In the genomic region with DNA sequence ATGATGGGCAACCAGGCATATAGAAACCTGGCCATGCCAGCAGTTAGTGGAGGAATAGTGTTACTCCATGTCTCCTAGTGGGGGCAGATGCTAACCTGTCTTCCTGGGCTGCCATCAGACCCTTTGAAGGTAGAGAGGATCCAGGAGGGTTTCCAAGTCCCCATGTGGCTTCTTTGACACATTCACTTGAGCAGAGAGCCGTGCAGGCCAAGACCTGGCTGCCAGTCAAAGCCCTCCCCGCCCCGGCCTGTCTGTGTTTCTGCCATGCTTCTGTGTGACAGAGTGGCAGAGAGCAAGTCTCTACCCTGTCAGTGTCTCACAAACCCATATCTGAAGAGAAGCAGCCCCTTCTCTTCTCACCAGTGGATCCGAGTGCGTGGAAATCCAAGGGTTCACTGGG, we compare ENCODE assay signal across 27 mouse cellular contexts. TPM values are rescaled to one million over a fixed set of nuclear protein-coding genes. Genes with fewer than 3 reads are reported as not detected.
"Had no signal": no experiment of that assay in that cellular context is flagged by ENCODE, and none has a peak within 500 bp of the region (broad histone marks: within the 10 kb centered on the region; RNA-seq: fewer than 3 reads in every experiment).

No protein-coding gene starts in this region.

- H3K9ac ChIP-seq: lung, embryonic 14.5 days; neural tube, embryonic 13.5 days; neural tube, embryonic 15.5 days; stomach, embryonic 15.5 days had no signal

- H3K4me2 ChIP-seq: lung, embryonic 14.5 days; midbrain, embryonic 12.5 days; neural tube, embryonic 13.5 days; neural tube, embryonic 15.5 days; stomach, embryonic 15.5 days had no signal

- H3K9me3 ChIP-seq: midbrain, embryonic 10.5 days; midbrain, embryonic 12.5 days; neural tube, embryonic 13.5 days; neural tube, embryonic 15.5 days; stomach, embryonic 15.5 days had no signal

- H3K4me3 ChIP-seq: midbrain, embryonic 10.5 days; midbrain, embryonic 12.5 days; myocyte; neural tube, embryonic 13.5 days; neural tube, embryonic 15.5 days; stomach, embryonic 15.5 days had no signal

- DNase-seq: lung, adult 18-20 months; lung, embryonic 14.5 days; lung, postnatal 10 days; midbrain, embryonic 14.5 days; retina, postnatal 1 day; right cerebral cortex, adult 18-20 months; right cerebral cortex, postnatal 25 days; right cerebral cortex, postnatal 4 days; thymus, adult 2 months; thymus, postnatal 25 days; thymus, postnatal 4 days had no signal

- H3K36me3 ChIP-seq: midbrain, embryonic 10.5 days; midbrain, embryonic 12.5 days; neural tube, embryonic 13.5 days; neural tube, embryonic 15.5 days; stomach, embryonic 15.5 days had no signal

- H3K27me3 ChIP-seq: neural tube, embryonic 13.5 days; stomach, embryonic 15.5 days had no signal

- H3K27ac ChIP-seq: midbrain, embryonic 12.5 days; neural tube, embryonic 13.5 days; neural tube, embryonic 15.5 days; stomach, embryonic 15.5 days; stomach, postnatal 0 days had no signal

- ATAC-seq: midbrain, embryonic 16.5 days had no signal

- H3K4me1 ChIP-seq: midbrain, embryonic 12.5 days; neural tube, embryonic 13.5 days; stomach, embryonic 15.5 days had no signal

RNA-seq across cellular contexts. Expression of gene Gm853, which starts 38.3 kb away (rescaled TPM):
- total RNA-seq: megakaryocyte, adult 5-6 weeks; megakaryocyte-erythroid progenitor cell, adult 5-6 weeks had no signal
- polyA plus RNA-seq: lung, embryonic 14.5 days; lung, embryonic 16.5 days; midbrain, embryonic 12.5 days; midbrain, embryonic 14.5 days; midbrain, embryonic 16.5 days; myocyte; neural tube, embryonic 11.5 days; neural tube, embryonic 13.5 days; neural tube, embryonic 15.5 days; small intestine, adult 2 months; spleen, adult 2 months; stomach, embryonic 15.5 days; stomach, postnatal 0 days; testis, adult 2 months; urinary bladder, adult 2 months had no signal

RNA-seq across cellular contexts. Expression of gene Hcrtr1, which starts 44.7 kb away (rescaled TPM):
- total RNA-seq: megakaryocyte, adult 5-6 weeks; megakaryocyte-erythroid progenitor cell, adult 5-6 weeks had no signal
- polyA plus RNA-seq: myocyte had no signal
